Mouse (Mus musculus) forebrain, embryonic 15.5 days (tissue): ENCODE measurements around the gene Ctnnbl1. TPM values are rescaled to one million over a fixed set of nuclear protein-coding genes. Genes with fewer than 3 reads are reported as not detected.

ENCODE experiments used
- ATAC-seq: fragments of 200-750 bp; cut with Nextera tagmentation; replicated peaks from 2 replicates; pipeline ENCODE4 v1.8.0; 2017; ENCODE audit warnings: mild to moderate bottlenecking, moderate TSS enrichment, moderate library complexity
- H3K27ac ChIP-seq: fragments of 300-500 bp; sonication (generic); replicated peaks from 2 replicates; pipeline ENCODE4 v1.5.1; 2015; ENCODE audit warnings: mild to moderate bottlenecking, inconsistent platforms
- H3K27me3 ChIP-seq: fragments of 300-500 bp; sonication (generic); 2 replicates; pipeline ENCODE4 v1.6.1; 2015; ENCODE audit warnings: inconsistent platforms
- H3K36me3 ChIP-seq: fragments of 300-500 bp; sonication (generic); 2 replicates; pipeline ENCODE4 v1.6.1; 2015; ENCODE audit warnings: mild to moderate bottlenecking, inconsistent platforms
- H3K4me1 ChIP-seq: fragments of 300-500 bp; sonication (generic); 2 replicates; pipeline ENCODE4 v1.6.1; 2015; ENCODE audit warnings: inconsistent platforms
- H3K4me2 ChIP-seq: fragments of 300-500 bp; sonication (generic); replicated peaks from 2 replicates; pipeline ENCODE4 v1.6.1; 2015; ENCODE audit warnings: mild to moderate bottlenecking, inconsistent platforms
- H3K4me3 ChIP-seq: fragments of 300-500 bp; sonication (generic); 2 replicates; pipeline ENCODE4 v1.5.1; 2015; ENCODE audit warnings: mild to moderate bottlenecking, inconsistent platforms
- H3K9ac ChIP-seq: fragments of 300-500 bp; sonication (generic); replicated peaks from 2 replicates; pipeline ENCODE4 v1.6.1; 2015; ENCODE audit warnings: mild to moderate bottlenecking, inconsistent platforms
- H3K9me3 ChIP-seq: fragments of 300-500 bp; sonication (generic); 2 replicates; pipeline ENCODE4 v1.6.1; 2016; ENCODE audit warnings: inconsistent platforms
- WGBS: fragments of 180-500 bp; shearing (Covaris S2); methylation state at CpG from one replicate; pipeline ENCODE4 v1.1.7; 2015; ENCODE audit warnings: mixed read lengths; 5-methylcytosine and 5-hydroxymethylcytosine counted together
- polyA plus RNA-seq: library from polyadenylated mRNA; unstranded; fragments of >200 nt; fragmentation: Nextera tagmentation; extraction: Ambion mirVana; gene quantifications from 2 replicates; pipeline ENCODE4 v1.2.1, GENCODE M21; 2015

The Ctnnbl1 gene
- polyA plus RNA-seq = 81.1 and 82.5 TPM in 2 replicates

DNA sequence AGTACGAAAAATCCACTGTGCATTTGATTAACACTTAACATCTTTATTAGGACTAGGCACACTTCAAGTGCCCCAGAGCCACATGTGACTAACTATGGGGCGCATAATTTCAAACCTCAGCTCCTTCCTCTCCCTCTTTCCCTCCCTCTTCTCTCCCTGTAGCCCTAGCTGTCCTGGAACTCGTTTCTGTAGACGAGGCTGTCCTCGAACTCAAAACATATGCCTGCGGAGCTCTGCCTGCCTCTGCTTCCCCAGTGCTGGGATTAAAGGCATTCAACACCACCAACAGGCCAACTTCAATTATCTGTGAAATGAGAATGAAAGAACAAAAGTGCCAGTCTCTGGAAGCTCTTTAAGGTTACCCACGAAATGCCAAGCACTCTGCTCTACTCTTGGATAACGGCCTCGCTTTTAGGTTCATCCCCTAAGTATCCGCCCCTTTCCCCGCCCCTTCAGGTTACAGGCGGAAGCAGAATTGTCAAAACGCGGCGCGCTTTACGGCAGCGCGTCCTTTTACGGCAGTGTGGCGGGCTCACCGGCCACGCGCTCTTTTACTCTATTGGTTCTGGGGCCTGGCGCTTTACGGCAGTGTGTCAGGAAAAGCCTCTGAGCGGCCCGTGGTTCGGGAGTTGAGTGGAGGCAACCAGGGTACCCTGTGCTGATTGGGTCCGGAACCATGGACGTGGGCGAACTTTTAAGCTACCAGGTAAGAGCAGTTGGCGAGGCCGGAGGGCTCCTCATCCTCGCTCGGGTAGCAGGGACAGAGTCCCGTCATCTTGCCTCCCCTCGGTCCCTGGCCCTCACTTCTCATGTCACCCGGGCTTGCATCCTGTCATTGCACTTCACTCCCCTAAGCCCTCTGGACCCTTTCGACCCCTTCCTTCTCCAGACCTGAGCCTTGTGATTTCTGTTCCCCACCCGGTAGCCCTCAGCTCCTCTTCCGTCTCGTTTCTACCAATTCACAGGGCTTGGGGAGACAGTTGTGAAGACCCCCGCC, at the start of gene Ctnnbl1:
Gene Ctnnbl1 (plus strand): TSS at position 548 of the 997 bp plus-strand sequence.
- no peaks in the 10 kb centered on the region for H3K9me3 ChIP-seq
- 0 out of 2 replicates have a peak, but pooled peaks cover 3% of the 10 kb centered on the region for H3K27me3 ChIP-seq
- peak within 1 kb of the TSS; percentile 78 for H3K4me2 ChIP-seq
- H3K9ac ChIP-seq = peak within 1 kb of the TSS; percentile 77
- peak within 1 kb of the TSS; percentile 44; the same call in 1 of the 2 replicates for H3K27ac ChIP-seq
- H3K4me1 ChIP-seq = peaks cover 17% of the 10 kb centered on the region
- 11% methylated on average over 44 of the region's 44 CpGs for WGBS
- peak; percentile 97 for ATAC-seq
- H3K36me3 ChIP-seq = no peaks in the 10 kb centered on the region
- H3K4me3 ChIP-seq = peak within 1 kb of the TSS; percentile 92

DNA sequence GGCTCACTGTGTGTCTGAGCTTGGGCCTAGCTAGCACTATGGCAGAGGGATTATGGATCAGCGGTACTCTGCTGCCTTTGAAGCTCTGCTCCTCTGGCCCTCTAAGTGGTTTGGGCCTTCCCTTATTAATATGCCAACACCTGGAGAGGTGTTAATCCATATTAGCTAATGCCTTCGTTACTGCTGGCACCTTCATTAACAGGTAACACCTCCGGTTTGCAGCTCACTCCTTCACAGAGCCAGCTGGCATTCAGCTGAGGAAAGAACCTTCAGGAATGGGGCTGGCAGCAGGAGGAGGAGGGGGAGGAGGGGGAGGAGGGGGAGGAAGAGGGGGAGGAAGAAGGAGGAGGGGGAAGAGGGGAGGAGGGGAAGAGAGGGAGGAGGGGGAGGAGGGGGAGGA, 49.7 kb upstream of the Ctnnbl1 start:
- no peaks in the 10 kb centered on the region for H3K36me3 ChIP-seq
- H3K27ac ChIP-seq = no peak overlapping the region
- WGBS = 30% methylated on average over 3 of the region's 3 CpGs
- no peak overlapping the region for H3K4me2 ChIP-seq
- H3K9ac ChIP-seq = no peak overlapping the region
- no peaks in the 10 kb centered on the region for H3K9me3 ChIP-seq
- peaks cover 9% of the 10 kb centered on the region; the same call in 1 of the 2 replicates for H3K4me1 ChIP-seq
- no peak overlapping the region for H3K4me3 ChIP-seq
- no peak for ATAC-seq
- no peaks in the 10 kb centered on the region for H3K27me3 ChIP-seq

DNA sequence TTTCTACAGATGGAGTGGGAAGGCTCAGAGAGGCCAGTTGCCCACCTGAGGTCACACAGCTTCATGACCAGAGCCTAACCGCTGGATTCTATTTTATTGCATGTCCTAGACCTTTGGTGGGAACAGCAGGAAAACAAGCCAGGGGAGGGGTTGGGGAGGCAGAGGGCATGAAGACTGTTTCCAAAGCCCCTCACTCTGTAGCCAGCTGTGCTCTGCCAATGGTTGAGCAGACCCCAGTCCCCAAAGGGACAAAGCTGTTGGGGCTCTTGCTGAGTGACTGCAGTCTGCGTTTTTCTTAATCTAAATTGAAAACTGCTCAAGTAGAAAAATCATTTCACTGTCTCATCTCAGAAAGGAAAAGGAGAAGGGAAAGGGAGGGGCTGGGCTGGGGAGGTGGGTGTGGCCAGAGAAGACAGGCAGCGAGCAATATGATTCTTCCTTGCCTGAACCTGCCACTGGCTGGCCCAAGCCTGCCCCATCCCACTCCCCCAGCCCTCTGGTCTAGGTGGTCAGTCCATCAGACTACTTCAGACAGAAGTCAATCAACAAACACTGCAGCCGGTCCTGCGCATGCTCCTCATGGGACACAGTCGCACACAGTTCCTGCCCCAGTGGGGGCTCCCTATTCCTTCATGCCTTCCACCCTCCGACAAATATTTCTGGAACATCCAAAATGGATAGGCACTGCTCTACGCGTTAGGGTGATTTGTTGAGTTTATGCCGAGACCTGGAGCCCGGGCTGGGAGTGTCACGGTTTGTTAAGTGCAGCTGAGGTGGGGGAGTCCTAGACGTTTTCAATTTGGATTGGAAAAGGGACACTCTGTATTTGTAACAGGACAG, 45.7 kb upstream of the Ctnnbl1 start:
- no peak overlapping the region for H3K4me2 ChIP-seq
- H3K4me3 ChIP-seq = no peak overlapping the region
- 62% methylated on average over 13 of the region's 13 CpGs for WGBS
- no peaks in the 10 kb centered on the region for H3K36me3 ChIP-seq
- no peak overlapping the region for H3K27ac ChIP-seq
- no peaks in the 10 kb centered on the region for H3K9me3 ChIP-seq
- H3K9ac ChIP-seq = no peak overlapping the region
- H3K4me1 ChIP-seq = peaks cover 19% of the 10 kb centered on the region
- ATAC-seq = no peak
- H3K27me3 ChIP-seq = no peaks in the 10 kb centered on the region

DNA sequence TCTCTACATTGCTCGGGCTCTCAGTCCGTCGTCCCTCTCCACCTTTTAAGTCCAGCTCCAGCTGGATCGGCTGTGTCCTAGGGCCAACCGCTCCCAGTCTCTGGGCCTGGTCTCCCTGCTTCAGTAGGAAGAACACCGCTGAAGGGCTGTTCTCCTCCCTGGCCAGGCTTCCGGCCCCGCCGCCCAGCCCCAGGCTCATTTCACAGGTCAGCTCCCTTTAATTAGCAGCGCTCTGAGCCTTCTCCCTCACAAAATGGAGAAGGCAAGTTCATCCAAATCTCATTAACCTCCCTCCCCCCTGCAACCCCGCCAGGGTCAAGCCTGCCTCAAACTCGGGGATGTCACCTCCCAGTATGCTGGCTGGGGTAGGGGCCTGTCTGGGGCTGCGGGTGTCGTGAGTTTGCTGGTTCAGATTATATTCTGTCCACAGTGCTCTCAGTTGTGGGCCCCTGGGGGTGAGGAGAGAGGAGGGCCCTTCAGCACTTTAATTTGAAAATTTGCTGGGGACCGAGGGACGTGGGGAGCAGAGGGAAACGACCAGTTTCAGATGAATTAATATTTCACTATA, 44.8 kb upstream of the Ctnnbl1 start:
- H3K4me2 ChIP-seq = no peak overlapping the region
- no peak overlapping the region for H3K4me3 ChIP-seq
- 8% methylated on average over 17 of the region's 17 CpGs for WGBS
- H3K27ac ChIP-seq = no peak overlapping the region
- H3K9me3 ChIP-seq = no peaks in the 10 kb centered on the region
- no peaks in the 10 kb centered on the region for H3K36me3 ChIP-seq
- H3K4me1 ChIP-seq = peaks cover 26% of the 10 kb centered on the region
- no peak for ATAC-seq
- H3K27me3 ChIP-seq = no peaks in the 10 kb centered on the region
- H3K9ac ChIP-seq = no peak overlapping the region

DNA sequence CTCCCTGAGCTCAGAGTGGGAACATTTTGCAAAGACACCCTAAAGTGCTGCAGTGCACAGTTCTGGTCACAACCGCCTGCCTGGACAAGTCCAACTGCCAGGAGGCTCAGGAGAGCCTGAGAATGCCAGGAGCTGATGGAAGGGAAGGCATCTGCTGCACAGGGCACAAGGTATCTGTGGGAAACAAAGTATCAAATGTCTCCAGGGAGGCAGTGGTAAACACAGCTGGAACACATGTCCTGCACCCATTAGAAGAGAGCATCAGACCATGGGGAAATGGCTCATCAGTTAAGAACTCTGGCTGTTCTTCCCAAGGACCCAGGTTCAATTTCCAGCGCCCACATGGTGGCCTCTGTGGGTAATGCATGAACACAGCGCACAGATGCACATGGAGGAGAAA, 43.6 kb upstream of the Ctnnbl1 start:
- H3K36me3 ChIP-seq = no peaks in the 10 kb centered on the region
- no peak overlapping the region for H3K4me3 ChIP-seq
- no peak overlapping the region for H3K4me2 ChIP-seq
- no peaks in the 10 kb centered on the region for H3K27me3 ChIP-seq
- ATAC-seq = no peak
- 87% methylated on average over 3 of the region's 3 CpGs for WGBS
- no peaks in the 10 kb centered on the region for H3K9me3 ChIP-seq
- H3K4me1 ChIP-seq = peaks cover 29% of the 10 kb centered on the region
- no peak overlapping the region for H3K9ac ChIP-seq
- no peak overlapping the region for H3K27ac ChIP-seq

DNA sequence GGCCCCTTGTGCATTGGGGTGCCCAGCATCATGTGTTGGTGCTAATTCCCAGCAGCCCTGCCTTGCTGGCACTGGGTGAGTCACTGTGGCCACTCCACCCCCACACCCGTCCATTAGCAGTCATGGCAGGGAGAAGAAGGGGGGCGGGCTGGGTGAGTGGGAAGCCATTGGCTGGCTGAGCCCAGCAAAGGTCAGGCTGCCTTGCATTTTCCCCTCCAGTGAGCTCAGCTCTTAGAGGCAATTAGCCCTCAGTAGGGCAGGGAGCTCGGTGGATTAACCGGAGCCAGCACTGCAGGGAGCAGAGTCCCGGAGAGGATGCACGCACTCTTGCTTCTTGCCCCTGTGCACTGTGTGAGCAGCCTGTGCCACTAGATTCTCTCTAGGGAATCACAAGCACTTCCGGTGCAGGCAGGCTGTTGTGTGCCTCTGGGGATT, 40.9 kb upstream of the Ctnnbl1 start:
- Histone ChIP-seq H3K4me3 (no peak overlapping the region), H3K36me3 (no peaks in the 10 kb centered on the region), H3K9ac (no peak overlapping the region), H3K4me2 (no peak overlapping the region), H3K9me3 (no peaks in the 10 kb centered on the region), H3K4me1 (peaks cover 27% of the 10 kb centered on the region), H3K27ac (no peak overlapping the region), H3K27me3 (no peaks in the 10 kb centered on the region)
- ATAC-seq = peak; percentile 71
- WGBS = 5% methylated on average over 6 of the region's 7 CpGs

DNA sequence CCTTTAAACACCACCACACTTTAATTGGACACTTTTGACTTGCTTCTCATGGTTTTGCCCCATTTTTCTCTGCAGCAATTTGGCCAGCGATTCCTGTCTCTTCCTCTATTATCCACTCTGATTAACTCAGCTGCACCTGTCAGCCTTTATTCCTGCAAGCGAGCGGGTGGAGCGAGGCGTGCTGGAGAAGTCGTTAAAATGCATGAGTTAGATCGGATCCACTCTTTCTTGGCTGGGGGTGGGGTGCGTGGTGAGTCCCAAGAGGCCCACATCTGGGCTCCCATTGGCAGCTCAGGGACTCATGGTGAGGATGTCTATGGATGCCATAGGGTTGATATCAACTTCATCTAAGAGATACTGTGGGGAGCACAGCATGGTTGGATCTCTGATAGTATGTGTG, 34.0 kb upstream of the Ctnnbl1 start:
- Histone ChIP-seq H3K4me3 (no peak overlapping the region), H3K36me3 (no peaks in the 10 kb centered on the region), H3K4me2 (peak overlapping the region; percentile 9; the same call in 1 of the 2 replicates), H3K27ac (peak overlapping the region; percentile 41), H3K9ac (no peak overlapping the region), H3K9me3 (no peaks in the 10 kb centered on the region), H3K4me1 (peaks cover 38% of the 10 kb centered on the region), H3K27me3 (no peaks in the 10 kb centered on the region)
- WGBS = 5% methylated on average over 8 of the region's 8 CpGs
- no peak for ATAC-seq

DNA sequence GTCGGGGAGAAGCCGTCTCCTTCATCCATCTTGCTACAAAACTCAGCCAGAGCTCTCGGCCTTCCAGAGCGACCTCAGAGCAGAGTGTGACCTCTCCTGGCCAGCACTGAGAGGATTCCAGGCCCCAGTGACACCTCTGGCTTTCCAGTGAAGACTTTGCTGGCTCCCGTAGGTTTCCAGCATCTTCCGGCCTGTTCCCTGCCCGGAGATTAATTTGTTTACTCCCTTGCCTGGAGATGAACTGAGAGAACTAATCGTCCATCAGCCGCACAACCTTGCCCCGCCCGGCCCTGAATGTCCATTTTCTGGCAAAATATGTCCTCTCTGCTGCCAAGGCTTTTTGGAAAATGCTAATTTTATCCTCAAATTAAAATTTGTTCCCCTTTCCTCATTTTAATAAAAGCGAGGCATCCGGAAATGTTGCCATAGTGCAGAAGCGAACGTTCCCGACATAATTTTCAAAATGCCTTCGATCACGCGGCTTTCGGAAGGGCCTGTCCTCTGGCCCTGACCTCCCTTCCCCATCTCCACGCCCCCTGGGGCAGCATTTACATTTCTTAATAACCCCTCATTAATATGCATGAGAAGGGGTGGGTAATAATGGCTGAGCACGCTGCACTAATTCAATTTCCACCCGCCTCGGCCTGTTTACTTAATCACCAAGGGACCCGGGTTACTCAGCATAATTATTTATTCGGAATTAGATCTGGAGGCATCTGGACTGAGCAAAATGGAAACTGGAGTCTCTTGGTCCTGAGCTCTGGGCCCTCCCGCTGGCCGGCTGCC, 32.0 kb upstream of the Ctnnbl1 start:
- H3K9me3 ChIP-seq = no peaks in the 10 kb centered on the region
- 10% methylated on average over 28 of the region's 28 CpGs for WGBS
- no peak overlapping the region for H3K27ac ChIP-seq
- ATAC-seq = peak; percentile 49; the same call in 1 of the 2 replicates
- H3K4me1 ChIP-seq = peaks cover 40% of the 10 kb centered on the region
- peak overlapping the region; percentile 11 for H3K4me2 ChIP-seq
- no peaks in the 10 kb centered on the region for H3K36me3 ChIP-seq
- H3K27me3 ChIP-seq = no peaks in the 10 kb centered on the region
- H3K4me3 ChIP-seq = no peak overlapping the region
- H3K9ac ChIP-seq = no peak overlapping the region

DNA sequence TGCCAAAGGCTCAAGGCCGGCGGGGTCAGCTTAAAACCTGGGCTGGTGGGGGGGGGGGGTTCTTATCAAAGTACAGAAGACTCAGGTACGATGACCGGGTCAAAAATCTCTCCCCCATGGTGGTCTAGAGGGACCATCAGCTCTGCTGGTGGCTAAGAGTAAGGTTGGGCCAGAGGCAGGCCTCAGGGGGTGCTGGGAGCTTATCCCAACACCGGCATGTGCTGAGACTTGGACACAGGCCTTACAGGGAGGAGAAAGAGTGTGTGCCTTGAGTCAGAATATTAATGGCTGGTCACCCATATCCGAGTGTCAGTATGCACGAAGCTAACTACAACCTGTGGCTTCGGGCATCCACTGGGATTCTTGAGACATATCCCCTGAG, 31.4 kb upstream of the Ctnnbl1 start:
- Histone ChIP-seq H3K36me3 (no peaks in the 10 kb centered on the region), H3K27me3 (no peaks in the 10 kb centered on the region), H3K4me3 (no peak overlapping the region), H3K4me1 (peaks cover 40% of the 10 kb centered on the region), H3K9ac (no peak overlapping the region), H3K4me2 (no peak overlapping the region), H3K27ac (no peak overlapping the region), H3K9me3 (no peaks in the 10 kb centered on the region)
- no peak; the same call in 1 of the 2 replicates for ATAC-seq
- 36% methylated on average over 8 of the region's 8 CpGs for WGBS

DNA sequence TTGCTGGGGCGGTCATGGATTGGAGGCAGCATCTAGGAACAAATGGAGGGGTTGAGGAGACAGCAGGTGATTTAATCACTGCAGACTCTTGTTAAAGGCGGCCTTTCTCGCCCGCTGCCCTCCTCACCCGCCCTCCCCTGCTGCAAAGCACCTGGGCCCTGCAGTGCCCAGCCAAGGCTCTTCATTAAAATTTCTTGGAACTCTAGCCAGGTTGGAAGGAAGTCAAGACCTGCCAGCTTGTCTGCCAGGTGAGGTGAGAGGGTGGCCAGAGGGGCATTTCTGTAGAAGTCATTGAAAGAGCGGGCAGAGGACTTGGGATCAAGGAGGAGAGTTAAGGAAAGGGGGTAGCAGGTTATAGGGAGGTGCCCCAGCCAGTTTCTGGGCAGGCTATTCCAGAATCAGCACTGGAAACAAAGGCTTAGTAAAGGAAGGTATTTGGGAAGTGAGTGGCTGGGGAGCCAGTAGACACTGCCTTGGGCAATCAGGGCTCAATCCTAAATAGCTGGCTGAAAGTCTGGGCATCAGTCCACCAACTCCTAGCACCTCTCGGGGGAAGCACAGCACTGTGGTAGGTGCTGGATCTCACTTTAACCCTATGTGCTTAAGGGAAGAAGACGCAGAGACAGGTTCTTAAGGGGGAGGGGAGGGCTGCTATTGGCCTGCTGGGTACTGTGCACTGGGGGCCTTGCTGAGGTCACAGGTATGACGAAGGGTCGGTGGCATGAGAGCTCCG, 29.8 kb upstream of the Ctnnbl1 start:
- WGBS = 48% methylated on average over 11 of the region's 11 CpGs
- Histone ChIP-seq H3K4me2 (no peak overlapping the region), H3K27me3 (no peaks in the 10 kb centered on the region), H3K27ac (0 out of 2 replicates have a peak overlapping the region, but pooled peaks have one; percentile 19), H3K9ac (no peak overlapping the region), H3K36me3 (no peaks in the 10 kb centered on the region), H3K4me1 (peaks cover 40% of the 10 kb centered on the region), H3K4me3 (no peak overlapping the region), H3K9me3 (no peaks in the 10 kb centered on the region)
- ATAC-seq = no peak; the same call in 1 of the 2 replicates
